ENCODE assay signal across 27 mouse cellular contexts in the genomic region with DNA sequence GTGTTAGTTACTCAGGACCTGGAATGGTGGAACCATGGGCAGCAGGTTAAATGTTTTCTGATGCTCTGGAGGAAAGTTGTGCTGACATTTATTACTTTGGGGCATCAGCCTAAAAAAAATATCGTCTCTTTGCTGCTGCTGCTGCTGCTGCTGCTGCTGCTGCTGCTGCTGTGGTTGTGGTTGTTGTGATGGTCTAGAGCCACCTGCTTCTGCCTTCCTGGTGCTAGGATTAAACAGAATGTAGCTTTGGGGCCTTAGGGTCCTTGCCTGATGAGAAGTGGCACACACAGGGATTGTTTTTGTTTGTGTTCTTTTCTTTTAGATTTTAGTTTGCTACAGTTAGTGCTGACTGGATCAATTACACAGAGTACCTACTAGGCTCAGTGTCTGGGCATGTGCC.
DNase-seq lines count a peak whose midpoint lies in the region; ATAC-seq and TF ChIP-seq lines count a peak whose summit lies in the region.
"Had no signal": no experiment of that assay in that cellular context is flagged by ENCODE, and none has a peak within 500 bp of the region (broad histone marks: within the 10 kb centered on the region; RNA-seq: fewer than 3 reads in every experiment).

No protein-coding gene starts in this region.

- peaks cover 99% of the 10 kb centered on the region for H3K4me1 ChIP-seq in forebrain, embryonic 10.5 days
- H3K4me1 ChIP-seq in forebrain, embryonic 16.5 days (replicated peaks; ENCODE audit: control insufficient read depth, insufficient read depth, low read length), result peaks cover 28% of the 10 kb centered on the region
- H3K4me1 ChIP-seq in intestine, embryonic 16.5 days (ENCODE audit: control insufficient read depth, insufficient read depth, low read length), result peaks cover 45% of the 10 kb centered on the region
- peaks cover 19% of the 10 kb centered on the region for H3K4me1 ChIP-seq in intestine, postnatal 0 days (replicated peaks; ENCODE audit: control insufficient read depth, insufficient read depth, low read length)

- H3K4me3 ChIP-seq in forebrain, embryonic 10.5 days, result no peak overlapping the region
- H3K4me3 ChIP-seq in forebrain, embryonic 16.5 days (replicated peaks; ENCODE audit: low read length), result no peak overlapping the region
- no peak overlapping the region for H3K4me3 ChIP-seq in intestine, embryonic 16.5 days (ENCODE audit: low read length)
- no peak overlapping the region for H3K4me3 ChIP-seq in intestine, postnatal 0 days (ENCODE audit: low read depth, low read length)
- H3K4me3 ChIP-seq: embryonic facial prominence, embryonic 15.5 days; forebrain, embryonic 15.5 days; heart, adult 2 months; heart, embryonic 15.5 days; hindbrain, embryonic 13.5 days; myocyte; neural tube, embryonic 13.5 days had no signal

- 84% methylated on average over 1 of the region's 1 CpGs for WGBS in forebrain, embryonic 10.5 days
- WGBS in forebrain, embryonic 16.5 days, result 63% methylated on average over 1 of the region's 1 CpGs
- 73% methylated on average over 1 of the region's 1 CpGs for WGBS in intestine, embryonic 16.5 days
- WGBS in intestine, postnatal 0 days, result 76% methylated on average over 1 of the region's 1 CpGs

- H3K9me3 ChIP-seq in forebrain, embryonic 10.5 days, result no peaks in the 10 kb centered on the region
- H3K9me3 ChIP-seq in forebrain, embryonic 16.5 days (ENCODE audit: control insufficient read depth, low read length), result no peaks in the 10 kb centered on the region
- no peaks in the 10 kb centered on the region for H3K9me3 ChIP-seq in intestine, embryonic 16.5 days (ENCODE audit: control insufficient read depth, low read length)
- no peaks in the 10 kb centered on the region for H3K9me3 ChIP-seq in intestine, postnatal 0 days (ENCODE audit: control insufficient read depth)
- H3K9me3 ChIP-seq: embryonic facial prominence, embryonic 15.5 days; forebrain, embryonic 15.5 days; heart, embryonic 15.5 days; hindbrain, embryonic 13.5 days; neural tube, embryonic 13.5 days had no signal

- peaks cover 10% of the 10 kb centered on the region for H3K36me3 ChIP-seq in forebrain, embryonic 10.5 days (replicated peaks)
- H3K36me3 ChIP-seq in forebrain, embryonic 16.5 days (ENCODE audit: control insufficient read depth, insufficient read depth), result no peaks in the 10 kb centered on the region
- peaks cover 8% of the 10 kb centered on the region for H3K36me3 ChIP-seq in intestine, embryonic 16.5 days (ENCODE audit: control insufficient read depth, insufficient read depth, low read length)
- H3K36me3 ChIP-seq in intestine, postnatal 0 days (ENCODE audit: control insufficient read depth, insufficient read depth), result peaks cover 14% of the 10 kb centered on the region; the same call in 1 of the 2 replicates
- H3K36me3 ChIP-seq: forebrain, embryonic 15.5 days had no signal

- ATAC-seq in forebrain, embryonic 16.5 days, result no peak
- no peak for ATAC-seq in intestine, embryonic 16.5 days
- no peak for ATAC-seq in intestine, postnatal 0 days
- ATAC-seq: forebrain, embryonic 15.5 days had no signal

- DNase-seq in forebrain, embryonic 10.5 days (ENCODE audit: extremely low spot score, low spot score), result no peak
- DNase-seq in thymus, postnatal 0 days (ENCODE audit: low spot score), result peak; percentile 72
- DNase-seq in thymus, postnatal 4 days, result no peak
- DNase-seq in left cerebral cortex, adult 11 months (ENCODE audit: low spot score), result no peak
- DNase-seq: adrenal gland, adult 8-10 months; cerebellum, adult 2 months; cerebellum, postnatal 14 days; heart, adult 2 months; heart, postnatal 36 days; kidney, adult 18-20 months; liver; lung, adult 2 months; lung, postnatal 14 days; retina, postnatal 1 day; right cerebral cortex, postnatal 14 days had no signal

- TF ChIP-seq CTCF in intestine, postnatal 0 days (IDR thresholded peaks at IDR 0.05; ENCODE audit: low read depth), result no peak

- H3K27me3 ChIP-seq in forebrain, embryonic 10.5 days (ENCODE audit: poor library complexity, severe bottlenecking), result no peaks in the 10 kb centered on the region
- H3K27me3 ChIP-seq in forebrain, embryonic 16.5 days (replicated peaks; ENCODE audit: control insufficient read depth, insufficient read depth, low read length), result no peaks in the 10 kb centered on the region
- H3K27me3 ChIP-seq in intestine, embryonic 16.5 days (replicated peaks; ENCODE audit: control insufficient read depth, insufficient read depth, low read length), result no peaks in the 10 kb centered on the region
- no peaks in the 10 kb centered on the region for H3K27me3 ChIP-seq in intestine, postnatal 0 days (replicated peaks; ENCODE audit: control insufficient read depth, insufficient read depth, low read length)
- H3K27me3 ChIP-seq: CH12.LX; embryonic facial prominence, embryonic 15.5 days; forebrain, embryonic 15.5 days; heart, embryonic 15.5 days; hindbrain, embryonic 13.5 days; neural tube, embryonic 13.5 days had no signal

- H3K4me2 ChIP-seq in forebrain, embryonic 16.5 days (ENCODE audit: low read length), result no peak overlapping the region
- no peak overlapping the region for H3K4me2 ChIP-seq in intestine, embryonic 16.5 days (ENCODE audit: low read depth, low read length)
- H3K4me2 ChIP-seq in intestine, postnatal 0 days (replicated peaks; ENCODE audit: low read depth), result no peak overlapping the region
- H3K4me2 ChIP-seq: embryonic facial prominence, embryonic 15.5 days; forebrain, embryonic 15.5 days; heart, embryonic 15.5 days; hindbrain, embryonic 13.5 days; midbrain, embryonic 11.5 days; neural tube, embryonic 13.5 days had no signal

- H3K9ac ChIP-seq in forebrain, embryonic 16.5 days (replicated peaks; ENCODE audit: low read depth, low read length), result no peak overlapping the region
- 0 out of 2 replicates have a peak overlapping the region, but pooled peaks have one; percentile 14 for H3K9ac ChIP-seq in intestine, embryonic 16.5 days (ENCODE audit: low read depth, low read length)
- no peak overlapping the region for H3K9ac ChIP-seq in intestine, postnatal 0 days (ENCODE audit: low read depth, low read length)
- H3K9ac ChIP-seq: embryonic facial prominence, embryonic 15.5 days; forebrain, embryonic 15.5 days; heart, embryonic 15.5 days; hindbrain, embryonic 13.5 days; liver, embryonic 14.5 days; neural tube, embryonic 13.5 days had no signal

- peak overlapping the region; percentile 26; the same call in 1 of the 2 replicates for H3K27ac ChIP-seq in forebrain, embryonic 10.5 days
- H3K27ac ChIP-seq in forebrain, embryonic 16.5 days (ENCODE audit: low read length), result no peak overlapping the region
- no peak overlapping the region for H3K27ac ChIP-seq in intestine, embryonic 16.5 days (ENCODE audit: low read length)
- H3K27ac ChIP-seq in intestine, postnatal 0 days (ENCODE audit: low read depth, low read length), result no peak overlapping the region
- H3K27ac ChIP-seq: embryonic facial prominence, embryonic 15.5 days; forebrain, embryonic 15.5 days; heart, adult 2 months; heart, embryonic 15.5 days; liver, embryonic 14.5 days; neural tube, embryonic 13.5 days had no signal
